Mouse (Mus musculus) 3134 (cell line): ENCODE measurements around the gene Gm9495.
A peak's percentile ranks its signal among the peaks of the same experiment; 100 is the strongest.
"Not testable (repeated sequence)": the region's sequence is repeated elsewhere in the genome, so short reads cannot be mapped to it uniquely, and the experiment has no call there.

Source experiments
- DNase-seq: peaks from one replicate; pipeline ENCODE4 v3.0.0-alpha.2; 2011; ENCODE audit warnings: low spot score; ENCODE audit not compliant: insufficient read length; ENCODE audit errors: extremely low read depth

Gene Gm9495

GRCm38 (mm10) chr8:69453465-69453864, at the start of gene Gm9495:
Gene Gm9495 (minus strand): TSS chr8:69453565.
- DNase-seq = not testable (repeated sequence)

GRCm38 (mm10) chr8:69474946-69475345, 21.6 kb upstream of the Gm9495 start:
- not testable (repeated sequence) for DNase-seq

DNA sequence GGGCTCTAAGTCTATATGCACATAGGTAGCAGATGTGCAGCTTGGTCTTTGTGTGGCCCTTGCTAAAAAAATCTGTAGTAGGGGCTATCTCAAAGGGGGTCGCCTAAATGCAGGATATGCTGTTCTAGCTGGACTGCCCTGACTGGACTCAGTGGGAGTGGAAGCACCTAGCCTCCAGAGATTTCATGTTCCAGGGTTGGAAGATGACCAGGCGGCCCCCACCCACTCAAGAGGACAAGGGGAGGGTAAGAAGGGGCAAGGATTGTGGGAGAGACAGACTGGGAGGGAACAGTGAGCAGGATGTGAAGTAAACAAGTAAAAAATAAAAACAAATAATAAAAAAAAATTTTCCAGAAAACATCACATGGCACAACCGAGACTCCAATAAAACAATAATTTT, 33.3 kb downstream of the Gm9495 start:
- DNase-seq = not testable (repeated sequence)

- DNase-seq = no peak
Observed at GRCm38 (mm10) chr8:69414326-69414725, 39.0 kb downstream of the Gm9495 start.

DNA sequence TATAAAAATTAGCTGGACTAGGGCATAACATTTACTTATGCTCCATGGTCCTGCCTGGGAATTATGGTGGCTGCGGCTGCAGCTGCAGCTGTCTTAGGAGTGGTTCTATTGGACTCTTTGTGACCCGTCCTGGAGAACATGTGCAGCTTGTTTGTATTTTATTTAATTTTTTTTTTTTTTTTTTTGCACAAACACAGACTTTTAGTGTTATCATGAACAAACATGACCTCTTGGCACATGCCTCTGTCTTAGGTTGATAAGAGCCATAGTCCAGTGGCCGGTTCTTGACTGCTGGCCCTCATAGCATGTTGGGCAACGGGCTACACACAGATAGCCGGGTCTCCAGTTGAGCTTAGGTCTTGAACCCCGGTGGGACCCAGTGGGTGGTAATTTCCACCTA, 48.6 kb downstream of the Gm9495 start:
- DNase-seq = no peak

DNA sequence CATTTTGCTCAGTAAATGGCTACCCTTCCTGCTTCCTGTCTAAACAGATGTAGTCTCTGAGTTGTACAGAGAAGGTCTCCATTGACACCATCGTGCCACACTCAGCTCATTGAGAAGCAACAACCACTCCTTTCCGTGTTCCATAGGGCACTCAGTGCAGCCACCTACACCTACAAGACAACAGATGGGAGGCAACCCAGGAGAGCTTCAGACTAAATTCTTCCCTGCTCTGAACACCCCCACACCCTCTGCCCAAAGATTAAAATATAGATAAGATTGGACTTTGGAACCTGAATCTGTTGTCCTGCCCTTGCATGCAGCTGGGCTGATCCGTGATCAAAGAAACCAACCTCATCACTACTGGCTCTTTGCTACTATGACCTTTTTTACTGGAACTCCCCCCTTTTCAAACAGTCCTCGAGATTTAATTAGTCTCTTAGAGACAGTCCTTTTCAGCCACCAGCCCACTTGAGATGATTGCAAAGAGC, 53.4 kb downstream of the Gm9495 start:
- no peak for DNase-seq

DNA sequence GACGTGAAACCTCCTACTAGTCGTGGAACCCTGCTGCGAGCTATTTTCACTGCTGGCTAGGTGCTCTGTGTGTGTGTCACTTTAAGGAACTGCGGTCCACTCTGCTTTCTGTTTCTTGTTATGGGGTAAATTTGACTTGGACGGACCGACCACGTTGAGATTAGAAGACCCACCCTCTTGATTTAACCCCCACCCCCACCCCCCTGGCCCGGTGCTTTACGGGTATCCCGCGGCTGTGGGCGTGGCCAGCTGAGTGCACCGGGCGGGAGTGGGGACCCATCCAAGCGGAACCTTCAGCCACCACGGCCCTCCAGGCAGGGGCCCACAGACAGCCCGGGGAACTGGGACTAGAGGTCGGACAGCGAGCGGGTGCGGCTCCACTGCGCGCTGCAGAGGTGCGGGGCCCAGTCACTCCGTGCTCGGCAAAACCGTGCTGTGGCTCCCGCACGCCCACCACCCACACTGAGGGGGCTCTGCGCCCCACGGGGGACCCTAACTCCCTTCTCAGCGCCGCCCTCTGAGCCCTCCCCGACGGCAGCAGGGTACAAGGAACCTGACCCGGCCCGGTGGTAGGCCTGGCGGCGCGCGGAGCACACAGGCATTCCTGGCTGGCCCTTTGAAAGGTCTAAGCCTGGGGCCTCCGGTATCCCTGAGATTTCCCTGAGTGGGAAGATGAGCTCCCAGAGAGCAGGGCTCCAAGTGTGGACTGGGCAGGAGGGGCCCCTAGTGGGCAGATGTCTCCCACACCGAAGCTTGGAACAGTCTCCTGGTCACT, 54.0 kb downstream of the Gm9495 start:
- DNase-seq = no peak

- DNase-seq = no peak
Observed at GRCm38 (mm10) chr8:69396196-69396595, 57.2 kb downstream of the Gm9495 start.

DNA sequence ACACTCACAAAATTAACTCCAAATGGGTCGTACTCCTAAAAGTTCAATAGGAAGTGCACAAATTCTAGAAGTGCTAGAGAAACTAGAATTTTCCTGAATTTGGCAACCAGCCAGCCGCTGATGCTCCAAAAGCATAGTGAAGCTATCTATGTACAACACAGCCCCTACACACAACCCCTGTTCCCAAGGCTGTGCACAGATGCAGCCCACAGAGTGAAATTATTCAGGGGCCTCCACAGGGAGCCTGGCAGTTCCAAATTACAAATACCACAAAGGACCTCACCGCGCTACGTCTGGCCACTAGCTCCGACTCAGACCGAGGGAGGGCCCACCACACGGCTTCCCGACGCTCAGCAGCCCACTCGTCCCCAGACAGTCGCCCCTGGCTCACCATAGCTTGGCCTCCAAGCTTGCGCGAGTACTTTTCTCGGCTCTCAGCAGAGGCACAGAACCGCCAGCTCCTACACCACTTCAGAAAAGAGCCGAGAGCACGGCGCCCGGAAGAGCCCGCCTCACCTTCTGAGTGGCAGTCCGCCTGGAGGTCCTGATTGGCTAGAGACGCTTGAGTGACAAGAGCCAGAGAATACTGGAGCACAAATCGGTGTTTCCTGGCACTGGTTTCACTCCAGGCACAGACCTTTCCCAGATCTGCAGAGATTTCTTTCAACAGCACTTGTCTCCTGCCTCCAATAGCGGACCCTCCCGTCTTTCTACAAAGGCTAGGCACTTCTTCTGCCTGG, 58.1 kb downstream of the Gm9495 start:
- peak; percentile 87 for DNase-seq

GRCm38 (mm10) chr8:69384361-69384760, 69.0 kb downstream of the Gm9495 start:
- no peak for DNase-seq
